ENCODE assay signal across 44 mouse cellular contexts in the genomic region with DNA sequence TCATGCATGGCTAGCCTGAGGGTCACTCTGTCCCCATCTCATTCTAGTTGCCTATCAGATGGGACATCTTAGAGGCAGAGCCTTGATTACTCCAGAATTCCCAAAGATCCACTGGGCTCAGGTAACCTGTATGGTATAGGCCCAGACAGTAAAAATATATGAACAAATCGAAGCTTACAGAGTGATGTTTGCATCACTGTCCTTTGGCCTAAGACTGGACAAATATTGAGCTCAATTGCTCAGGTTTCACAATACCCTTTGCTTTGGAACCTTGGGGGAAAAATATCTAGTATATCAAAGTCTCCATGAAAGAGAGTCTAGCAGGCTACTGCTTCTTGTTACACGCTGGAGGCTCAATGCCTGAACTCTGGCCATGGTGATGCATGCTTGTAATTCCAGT. TPM values are rescaled to one million over a fixed set of nuclear protein-coding genes. Genes with fewer than 3 reads are reported as not detected.
"Had no signal": no experiment of that assay in that cellular context is flagged by ENCODE, and none has a peak within 500 bp of the region (broad histone marks: within the 10 kb centered on the region; RNA-seq: fewer than 3 reads in every experiment).

No protein-coding gene starts in this region.

- H3K4me2 ChIP-seq: limb, embryonic 12.5 days; limb, embryonic 13.5 days; limb, embryonic 15.5 days; liver, embryonic 13.5 days; lung, embryonic 14.5 days; lung, embryonic 15.5 days; midbrain, embryonic 11.5 days; midbrain, embryonic 12.5 days; midbrain, embryonic 13.5 days; midbrain, embryonic 15.5 days; neural tube, embryonic 12.5 days; neural tube, embryonic 13.5 days had no signal

- H3K36me3 ChIP-seq: limb, embryonic 10.5 days; limb, embryonic 12.5 days; limb, embryonic 13.5 days; limb, embryonic 15.5 days; liver, embryonic 13.5 days; lung, embryonic 15.5 days; midbrain, embryonic 10.5 days; midbrain, embryonic 12.5 days; midbrain, embryonic 13.5 days; midbrain, embryonic 15.5 days; neural tube, embryonic 12.5 days; neural tube, embryonic 13.5 days had no signal

- H3K27ac ChIP-seq: left cerebral cortex, adult 2 months; limb, embryonic 10.5 days; limb, embryonic 12.5 days; limb, embryonic 13.5 days; limb, embryonic 15.5 days; liver, embryonic 13.5 days; liver, embryonic 14.5 days; lung, embryonic 15.5 days; macrophage; midbrain, embryonic 10.5 days; midbrain, embryonic 12.5 days; midbrain, embryonic 13.5 days; midbrain, embryonic 15.5 days; neural tube, embryonic 12.5 days; neural tube, embryonic 13.5 days had no signal

- H3K27me3 ChIP-seq: limb, embryonic 12.5 days; limb, embryonic 13.5 days; limb, embryonic 15.5 days; liver, embryonic 13.5 days; lung, embryonic 15.5 days; midbrain, embryonic 12.5 days; midbrain, embryonic 13.5 days; midbrain, embryonic 15.5 days; neural tube, embryonic 12.5 days; neural tube, embryonic 13.5 days had no signal

- H3K9ac ChIP-seq: limb, embryonic 12.5 days; limb, embryonic 13.5 days; limb, embryonic 15.5 days; liver, embryonic 13.5 days; liver, embryonic 14.5 days; lung, embryonic 14.5 days; lung, embryonic 15.5 days; midbrain, embryonic 12.5 days; midbrain, embryonic 13.5 days; midbrain, embryonic 15.5 days; neural tube, embryonic 12.5 days; neural tube, embryonic 13.5 days had no signal

- H3K9me3 ChIP-seq: limb, embryonic 10.5 days; limb, embryonic 12.5 days; limb, embryonic 13.5 days; limb, embryonic 15.5 days; liver, embryonic 13.5 days; lung, embryonic 15.5 days; midbrain, embryonic 10.5 days; midbrain, embryonic 12.5 days; midbrain, embryonic 13.5 days; midbrain, embryonic 15.5 days; neural tube, embryonic 12.5 days; neural tube, embryonic 13.5 days had no signal

- DNase-seq: layer of hippocampus, postnatal 36 days; left cerebral cortex, postnatal 4 days; liver, embryonic 13.5 days; lung, adult 18-20 months; lung, adult 2 months; lung, embryonic 14.5 days; lung, postnatal 10 days; lung, postnatal 14 days; lung, postnatal 36 days; lung, postnatal 4 days; midbrain, embryonic 14.5 days had no signal

- ATAC-seq: lung, postnatal 0 days; midbrain, embryonic 13.5 days; midbrain, embryonic 15.5 days; midbrain, embryonic 16.5 days had no signal

- H3K4me3 ChIP-seq: left cerebral cortex, adult 2 months; limb, embryonic 10.5 days; limb, embryonic 12.5 days; limb, embryonic 13.5 days; limb, embryonic 15.5 days; liver, embryonic 13.5 days; lung, embryonic 15.5 days; midbrain, embryonic 10.5 days; midbrain, embryonic 12.5 days; midbrain, embryonic 13.5 days; midbrain, embryonic 15.5 days; myocyte; neural tube, embryonic 12.5 days; neural tube, embryonic 13.5 days had no signal

- H3K4me1 ChIP-seq: limb, embryonic 10.5 days; limb, embryonic 12.5 days; limb, embryonic 13.5 days; limb, embryonic 15.5 days; liver, embryonic 13.5 days; lung, embryonic 15.5 days; midbrain, embryonic 10.5 days; midbrain, embryonic 12.5 days; midbrain, embryonic 13.5 days; midbrain, embryonic 15.5 days; neural tube, embryonic 12.5 days; neural tube, embryonic 13.5 days had no signal

RNA-seq across cellular contexts. Expression of a gene that starts 10.8 kb away (rescaled TPM):
- total RNA-seq: layer of hippocampus, postnatal 36 days; left cerebral cortex, adult 18-20 months; left cerebral cortex, adult 2 months; left cerebral cortex, adult 8-10 months; left cerebral cortex, postnatal 10 days; left cerebral cortex, postnatal 14 days; left cerebral cortex, postnatal 25 days; left cerebral cortex, postnatal 36 days; left cerebral cortex, postnatal 4 days; megakaryocyte progenitor cell, adult 5-6 weeks; megakaryocyte, adult 5-6 weeks; megakaryocyte-erythroid progenitor cell, adult 5-6 weeks; midbrain, postnatal 0 days; monocyte, adult 5-6 weeks had no signal
- polyA plus RNA-seq: limb, embryonic 10.5 days; limb, embryonic 11.5 days; limb, embryonic 12.5 days; limb, embryonic 13.5 days; limb, embryonic 14.5 days; limb, embryonic 15.5 days; lung, adult 2 months; lung, embryonic 14.5 days; lung, embryonic 16.5 days; lung, postnatal 0 days; macrophage; midbrain, embryonic 10.5 days; midbrain, embryonic 11.5 days; midbrain, embryonic 12.5 days; midbrain, embryonic 13.5 days; midbrain, embryonic 14.5 days; midbrain, embryonic 15.5 days; midbrain, embryonic 16.5 days; midbrain, postnatal 0 days; myocyte; neural tube, embryonic 11.5 days; neural tube, embryonic 12.5 days; neural tube, embryonic 13.5 days had no signal

RNA-seq across cellular contexts. Expression of a gene that starts 22.4 kb away (rescaled TPM):
- total RNA-seq: layer of hippocampus, postnatal 36 days; left cerebral cortex, adult 18-20 months; left cerebral cortex, adult 2 months; left cerebral cortex, adult 8-10 months; left cerebral cortex, postnatal 10 days; left cerebral cortex, postnatal 14 days; left cerebral cortex, postnatal 25 days; left cerebral cortex, postnatal 36 days; left cerebral cortex, postnatal 4 days; megakaryocyte progenitor cell, adult 5-6 weeks; megakaryocyte, adult 5-6 weeks; megakaryocyte-erythroid progenitor cell, adult 5-6 weeks; midbrain, postnatal 0 days; monocyte, adult 5-6 weeks had no signal
- polyA plus RNA-seq: limb, embryonic 10.5 days; limb, embryonic 11.5 days; limb, embryonic 12.5 days; limb, embryonic 13.5 days; limb, embryonic 14.5 days; limb, embryonic 15.5 days; liver, embryonic 13.5 days; liver, embryonic 14.5 days; lung, adult 2 months; lung, embryonic 14.5 days; lung, embryonic 15.5 days; lung, embryonic 16.5 days; lung, postnatal 0 days; macrophage; midbrain, embryonic 10.5 days; midbrain, embryonic 11.5 days; midbrain, embryonic 12.5 days; midbrain, embryonic 13.5 days; midbrain, embryonic 14.5 days; midbrain, embryonic 15.5 days; midbrain, embryonic 16.5 days; midbrain, postnatal 0 days; myocyte; neural tube, embryonic 11.5 days; neural tube, embryonic 12.5 days; neural tube, embryonic 13.5 days had no signal

RNA-seq across cellular contexts. Expression of a gene that starts 37.7 kb away (rescaled TPM):
- total RNA-seq: layer of hippocampus, postnatal 36 days; left cerebral cortex, adult 18-20 months; left cerebral cortex, adult 2 months; left cerebral cortex, adult 8-10 months; left cerebral cortex, postnatal 10 days; left cerebral cortex, postnatal 14 days; left cerebral cortex, postnatal 25 days; left cerebral cortex, postnatal 36 days; left cerebral cortex, postnatal 4 days; megakaryocyte progenitor cell, adult 5-6 weeks; megakaryocyte, adult 5-6 weeks; megakaryocyte-erythroid progenitor cell, adult 5-6 weeks; midbrain, postnatal 0 days; monocyte, adult 5-6 weeks had no signal
- polyA plus RNA-seq: limb, embryonic 10.5 days; limb, embryonic 11.5 days; limb, embryonic 12.5 days; limb, embryonic 13.5 days; lung, adult 2 months; lung, embryonic 14.5 days; lung, embryonic 15.5 days; lung, embryonic 16.5 days; lung, postnatal 0 days; midbrain, embryonic 10.5 days; midbrain, embryonic 11.5 days; midbrain, embryonic 12.5 days; midbrain, embryonic 13.5 days; midbrain, embryonic 14.5 days; midbrain, embryonic 15.5 days; midbrain, embryonic 16.5 days; midbrain, postnatal 0 days; myocyte; neural tube, embryonic 11.5 days; neural tube, embryonic 12.5 days; neural tube, embryonic 13.5 days had no signal

RNA-seq across cellular contexts. Expression of a gene that starts 45.9 kb away (rescaled TPM):
- total RNA-seq: left cerebral cortex, adult 2 months; left cerebral cortex, adult 8-10 months; left cerebral cortex, postnatal 10 days; left cerebral cortex, postnatal 14 days; left cerebral cortex, postnatal 25 days; left cerebral cortex, postnatal 36 days; left cerebral cortex, postnatal 4 days; megakaryocyte progenitor cell, adult 5-6 weeks; monocyte, adult 5-6 weeks had no signal
- polyA plus RNA-seq: limb, embryonic 10.5 days; limb, embryonic 11.5 days; limb, embryonic 12.5 days; limb, embryonic 13.5 days; limb, embryonic 14.5 days; liver, embryonic 13.5 days; lung, embryonic 14.5 days; lung, embryonic 15.5 days; lung, embryonic 16.5 days; lung, postnatal 0 days; macrophage; midbrain, embryonic 10.5 days; midbrain, embryonic 11.5 days; midbrain, embryonic 12.5 days; midbrain, embryonic 13.5 days; midbrain, embryonic 14.5 days; midbrain, embryonic 15.5 days; midbrain, embryonic 16.5 days; midbrain, postnatal 0 days; neural tube, embryonic 11.5 days; neural tube, embryonic 12.5 days; neural tube, embryonic 13.5 days had no signal
